Mouse (Mus musculus) gastrocnemius, postnatal 10 days (tissue): Measurements from ENCODE around the gene Ntn3. TPM values are rescaled to one million over a fixed set of nuclear protein-coding genes. Genes with fewer than 3 reads are reported as not detected.

ENCODE experiments used
- DNase-seq: peaks from one replicate; pipeline ENCODE4 v3.0.0; 2021; ENCODE audit warnings: mixed read lengths
- long read RNA-seq, 2 experiments: library from polyadenylated mRNA; stranded (forward); transcript quantifications; one replicate each; pipeline ENCODE4 v2.0.0; 2021
- total RNA-seq, 2 experiments: library from RNA; stranded (reverse); gene quantifications; 2 replicates each; pipeline ENCODE4 v1.2.3; 2021

Gene Ntn3
- total RNA-seq = 1 to 10 TPM; 1.6 to 2.5 TPM
- long read RNA-seq, experiment 1, full-length matches to known transcripts = 3 of 4 reads
- long read RNA-seq, experiment 1, partial matches to known transcripts = 1 of 4 reads
- long read RNA-seq, experiment 1, other reads (novel, unspliced or antisense) = 0 of 4 reads
- long read RNA-seq, experiment 2, full-length matches to known transcripts = 3 of 3 reads
- long read RNA-seq, experiment 2, partial matches to known transcripts = 0 of 3 reads
- long read RNA-seq, experiment 2, other reads (novel, unspliced or antisense) = 0 of 3 reads

DNA sequence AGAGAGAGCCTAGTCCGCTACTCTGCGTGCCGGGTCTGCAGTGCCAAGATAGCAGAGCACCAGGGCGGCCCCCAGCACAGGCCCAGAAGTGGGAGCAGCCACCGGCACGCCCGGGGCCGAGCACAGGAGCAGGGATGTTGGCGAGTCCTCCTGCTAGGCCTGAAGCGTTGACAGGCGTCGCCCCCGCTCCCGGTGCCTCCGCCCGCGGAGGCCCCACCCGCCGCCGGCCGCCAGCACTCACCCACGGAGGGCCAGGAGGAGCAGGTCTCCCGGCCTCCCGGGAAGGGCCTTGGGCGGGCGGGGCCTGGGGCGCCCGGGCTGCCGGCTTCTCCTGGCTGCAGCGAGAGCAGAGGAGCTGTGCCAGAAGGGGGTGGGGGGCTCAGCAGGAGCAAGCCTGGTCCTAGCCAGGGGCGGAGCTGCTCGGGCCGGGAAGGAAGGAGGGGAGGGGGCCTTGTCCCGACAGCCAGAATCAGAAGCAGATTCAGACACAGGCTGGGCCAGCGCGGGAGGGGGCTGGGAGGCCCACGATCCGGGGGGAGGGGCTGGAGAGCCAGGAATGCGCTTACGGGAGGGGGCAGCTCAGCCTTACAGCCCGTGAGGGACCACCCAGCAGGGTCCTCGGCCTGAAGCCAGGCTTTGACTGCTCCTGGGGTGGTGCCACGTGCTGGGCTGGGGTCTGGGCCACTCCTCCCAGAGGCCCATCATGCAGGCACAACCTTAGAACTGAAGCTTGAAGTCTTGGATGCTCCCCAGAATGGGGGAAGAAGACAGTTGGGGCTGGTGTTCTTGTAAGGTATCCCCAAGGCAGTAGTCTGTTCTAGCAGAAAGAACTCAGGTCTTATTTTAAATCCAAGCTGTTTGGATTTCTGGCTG is at the start of gene Ntn3:
Gene Ntn3 (minus strand): TSS at position 489 of the 873 bp plus-strand sequence.
- peak; percentile 51 for DNase-seq

DNA sequence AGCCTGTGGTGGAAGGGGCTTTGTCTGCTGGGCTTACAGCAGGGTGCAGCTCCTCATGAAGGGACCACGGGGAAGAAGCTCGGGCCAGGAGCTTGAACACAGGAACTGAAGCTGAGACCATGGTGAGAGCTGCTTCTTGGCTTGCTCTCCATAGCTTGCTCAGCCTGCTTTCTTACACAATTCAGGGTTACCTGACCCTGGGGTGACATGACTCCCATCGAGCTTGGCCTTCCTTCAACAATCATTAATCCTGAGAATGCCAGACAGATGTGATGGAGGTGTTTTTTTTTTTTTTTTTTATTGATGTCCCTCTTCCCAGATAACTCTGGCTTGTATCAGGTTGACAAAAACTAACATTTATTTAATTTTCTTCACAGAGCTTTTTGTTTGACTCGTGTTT is 49.6 kb upstream of the Ntn3 start:
- DNase-seq = no peak

DNA sequence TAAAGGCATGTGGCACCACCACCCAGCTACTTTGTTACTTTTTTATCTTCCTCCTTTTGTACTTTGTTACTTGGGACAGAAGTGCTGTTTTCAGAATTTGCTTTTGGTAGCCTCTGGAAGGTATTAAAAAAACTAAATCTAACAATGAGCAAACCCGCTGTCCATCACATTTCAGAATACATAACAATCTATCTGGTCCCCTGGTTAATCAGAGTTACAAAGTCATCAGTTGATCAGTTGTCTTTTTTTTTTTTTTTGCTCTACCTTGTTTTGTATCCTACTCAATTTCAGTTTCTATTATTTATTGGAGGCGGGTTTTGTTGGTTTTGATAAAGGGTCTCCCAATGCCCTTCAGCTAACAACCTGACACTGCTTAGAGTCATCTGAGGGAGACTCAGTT is 43.0 kb upstream of the Ntn3 start:
- DNase-seq = no peak

DNA sequence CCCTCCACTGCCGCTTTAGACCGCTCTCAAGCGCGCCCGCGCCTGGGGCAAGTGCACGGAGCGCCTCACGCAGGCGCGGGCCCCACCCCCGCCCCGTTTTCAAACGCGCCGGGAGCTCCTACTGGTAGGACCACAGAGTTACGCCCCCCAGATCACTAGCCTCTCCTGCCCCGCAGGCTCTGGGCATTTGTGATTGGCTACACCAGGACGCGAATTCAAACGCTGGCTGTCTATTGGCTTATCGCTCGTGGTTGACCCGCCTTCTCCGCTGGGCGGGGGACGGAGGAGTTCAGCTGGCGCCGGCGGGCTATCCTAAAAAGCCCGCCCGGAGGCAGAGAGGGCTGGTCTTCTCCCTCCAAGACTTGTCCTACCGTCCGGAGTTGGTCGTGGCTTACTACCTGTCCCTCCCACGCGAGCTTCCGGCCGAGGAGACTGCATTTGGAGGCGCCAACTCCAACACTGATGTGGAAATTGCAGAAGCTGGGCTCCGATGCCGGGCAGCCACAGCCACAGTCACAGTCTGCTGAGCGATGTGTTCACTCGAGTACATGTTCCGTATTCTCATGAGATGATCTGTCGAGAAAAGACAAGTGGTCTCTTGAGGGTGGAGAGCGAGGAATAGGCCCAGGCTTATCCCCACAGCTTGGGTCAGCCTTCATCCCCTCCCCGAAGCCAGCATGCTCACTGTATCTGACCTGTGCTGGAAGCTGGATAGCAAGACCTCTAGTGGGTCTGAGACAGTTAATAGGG is 42.2 kb upstream of the Ntn3 start, which contains the start of gene Ccnf:
Gene Ccnf (minus strand): TSS at position 165 of the 750 bp plus-strand sequence.
- DNase-seq = peak; percentile 89

DNA sequence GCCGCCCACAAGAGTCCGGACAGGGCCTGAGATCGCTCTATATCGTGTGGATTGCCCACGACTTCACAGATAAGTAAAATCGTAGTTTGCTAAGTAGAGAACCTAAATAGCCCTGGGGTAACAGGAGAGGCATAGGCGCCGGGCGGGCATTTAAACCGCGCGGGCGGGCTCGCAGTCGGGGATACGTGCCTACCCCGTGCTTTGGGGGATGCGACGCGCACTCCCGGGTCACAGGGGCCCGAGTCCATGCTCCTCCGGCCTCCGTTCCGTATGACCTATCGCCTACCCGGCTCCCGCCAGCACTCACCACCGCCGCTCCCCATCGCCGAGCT is 41.6 kb upstream of the Ntn3 start:
- DNase-seq = no peak

DNA sequence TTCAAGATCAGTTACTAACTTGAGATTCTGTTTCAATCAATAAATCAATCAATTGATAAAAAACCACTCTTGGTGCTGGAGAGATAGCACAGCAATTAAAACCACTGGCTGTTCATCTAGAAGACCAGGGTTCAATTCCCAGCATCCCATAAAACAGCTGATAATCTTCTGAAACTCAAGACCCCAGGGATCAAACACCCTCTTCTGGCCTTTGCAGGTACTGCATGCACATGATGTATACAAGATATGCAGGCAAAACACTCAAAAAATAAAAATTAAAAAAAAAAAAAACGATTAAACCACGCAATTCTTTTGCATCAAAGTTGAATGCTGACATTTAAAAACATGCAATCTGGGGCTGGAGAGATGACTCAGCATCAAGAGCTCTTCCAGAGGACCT is 39.3 kb upstream of the Ntn3 start:
- no peak for DNase-seq

DNA sequence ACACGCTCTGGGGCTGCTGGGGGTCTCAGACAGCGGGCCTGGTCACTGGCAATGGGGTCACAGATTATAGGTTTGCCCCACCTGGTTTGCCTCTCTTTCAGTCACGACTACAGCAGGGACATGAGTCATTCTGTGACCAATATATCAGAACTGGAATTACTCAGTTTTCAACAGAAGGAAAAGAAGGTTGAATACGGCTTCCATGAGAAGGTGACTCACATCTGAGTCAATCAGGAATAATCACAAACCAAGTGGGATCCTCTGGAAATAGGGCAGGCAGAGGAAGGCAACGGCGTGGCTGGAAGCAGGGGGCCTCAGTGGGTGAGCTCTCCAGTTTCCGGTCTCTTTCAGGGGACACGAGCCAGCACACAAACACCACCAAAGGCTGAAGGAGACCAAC is 34.7 kb upstream of the Ntn3 start:
- DNase-seq = no peak

DNA sequence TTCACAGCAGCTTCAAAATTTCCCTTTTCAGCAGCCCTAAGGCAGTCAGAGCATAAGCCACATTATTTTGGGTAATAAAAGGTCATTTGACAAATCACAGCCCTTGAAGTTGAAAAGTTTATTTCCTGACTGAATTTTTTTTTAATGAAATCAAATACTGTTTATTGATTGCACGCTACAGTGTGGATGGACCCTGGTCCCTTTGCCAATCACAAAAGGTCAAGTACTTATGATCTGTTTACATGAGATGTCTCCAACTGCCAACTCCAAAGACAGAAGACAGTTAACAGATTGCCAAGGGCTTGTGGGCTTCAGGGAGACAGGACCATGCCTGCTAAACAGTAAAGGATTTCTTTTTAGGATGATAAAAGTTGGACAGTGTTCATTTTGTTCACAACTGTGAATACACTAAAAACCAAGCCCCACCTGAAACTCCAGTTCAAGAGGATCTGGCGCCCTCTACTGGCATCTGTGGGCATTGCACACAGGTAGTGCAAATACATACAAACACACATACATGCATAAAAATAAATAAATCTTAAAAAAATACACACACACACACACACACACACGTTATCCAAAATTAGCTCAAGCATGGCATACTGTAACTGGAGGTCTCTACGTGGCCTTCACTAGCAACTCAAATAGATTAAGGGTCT is 34.1 kb upstream of the Ntn3 start:
- DNase-seq = peak; percentile 53

DNA sequence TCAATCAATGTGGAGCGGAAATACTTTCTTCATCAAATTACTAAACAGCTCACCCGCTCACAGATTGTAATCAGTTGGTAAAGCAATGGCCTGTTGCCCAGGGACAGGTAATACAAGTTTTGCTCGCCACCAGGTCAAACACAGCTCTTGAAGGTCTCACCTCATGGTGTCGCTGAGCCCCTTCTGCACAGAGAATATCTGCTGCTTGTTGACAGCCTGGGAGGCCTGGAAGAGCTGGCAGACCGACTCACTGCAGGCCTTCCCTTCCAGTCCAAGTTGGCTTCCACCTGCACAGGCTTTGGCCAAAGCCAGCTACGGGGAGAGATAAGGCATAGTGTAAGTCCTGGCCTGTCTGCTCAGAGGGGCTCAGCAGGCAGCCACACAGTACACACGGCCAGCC is 27.6 kb upstream of the Ntn3 start:
- DNase-seq = no peak

DNA sequence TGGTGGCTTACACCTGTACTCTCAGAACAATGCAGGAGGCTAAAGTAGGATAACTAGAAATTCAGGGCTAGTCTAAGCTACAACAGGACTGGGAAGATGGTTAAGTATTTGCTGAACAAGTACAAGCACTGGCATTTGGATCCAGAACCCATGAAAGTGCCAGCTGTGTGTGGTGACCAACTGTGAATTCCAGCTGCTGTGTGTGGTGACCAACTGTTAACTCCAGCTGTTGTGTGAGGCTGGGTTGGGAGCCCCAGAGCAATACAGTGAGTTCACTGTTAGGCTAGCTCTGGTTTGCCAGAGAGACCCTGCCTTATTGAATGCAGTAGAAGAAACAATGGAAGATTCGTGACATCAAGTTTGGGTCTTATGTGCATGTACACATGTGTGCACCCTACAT is 27.1 kb upstream of the Ntn3 start:
- no peak for DNase-seq

DNA sequence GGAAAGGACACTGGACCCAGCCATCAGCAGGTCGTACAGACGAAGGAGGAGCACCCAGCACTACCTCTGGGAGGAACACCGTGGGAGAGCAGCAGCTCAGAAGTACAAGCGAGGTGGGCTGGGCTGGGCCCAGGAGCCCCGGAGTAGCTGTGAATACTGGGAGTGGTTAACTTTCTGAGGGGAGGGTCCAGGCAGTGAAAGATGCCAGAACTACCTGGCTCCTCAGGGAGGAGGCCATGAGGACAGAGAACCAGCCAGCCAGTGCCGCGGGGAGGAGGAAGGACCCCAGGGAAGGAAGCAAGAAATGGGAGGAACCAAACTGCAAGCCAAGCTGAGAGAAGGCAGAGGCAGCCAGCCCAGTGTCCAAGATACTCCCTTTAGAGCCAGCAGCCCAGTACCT is 18.6 kb upstream of the Ntn3 start:
- no peak for DNase-seq

DNA sequence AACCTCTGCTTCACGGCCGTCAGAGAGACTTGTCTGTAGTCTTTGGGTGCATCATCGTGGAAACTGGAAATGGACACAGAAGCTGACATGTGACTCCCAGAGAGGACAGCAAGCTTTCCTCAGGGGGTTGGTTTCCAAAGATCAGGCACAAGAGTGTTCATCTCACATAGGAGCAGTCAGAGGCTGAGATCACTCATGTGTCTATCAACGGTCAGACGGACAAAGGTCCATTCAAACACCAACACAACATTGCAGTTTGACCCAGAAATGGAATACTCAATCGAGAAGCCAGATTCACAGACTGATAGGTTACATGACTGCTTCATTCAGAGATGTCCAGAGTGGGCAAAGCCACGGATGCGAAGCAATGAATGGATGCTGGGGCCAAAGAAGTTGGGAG is 17.4 kb upstream of the Ntn3 start:
- DNase-seq = no peak

DNA sequence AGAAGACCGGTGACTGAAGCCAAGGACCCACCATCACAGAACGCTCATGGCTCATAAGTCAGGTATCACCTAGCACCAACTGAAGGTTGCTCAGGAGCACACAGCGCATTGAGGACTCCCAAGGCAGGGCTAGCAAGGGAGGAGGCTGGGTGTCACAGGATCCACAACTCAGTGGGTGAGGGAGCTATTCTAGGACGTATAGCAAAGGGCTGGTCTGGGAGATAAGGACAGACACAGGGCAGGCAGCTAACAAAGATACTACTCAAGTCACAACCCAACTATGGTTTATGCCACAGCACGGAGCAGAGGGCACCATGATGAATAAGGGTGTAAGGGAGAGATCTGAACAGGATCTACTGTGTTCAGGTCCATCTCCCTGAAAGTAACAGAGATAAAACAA is 16.5 kb upstream of the Ntn3 start:
- DNase-seq = no peak

DNA sequence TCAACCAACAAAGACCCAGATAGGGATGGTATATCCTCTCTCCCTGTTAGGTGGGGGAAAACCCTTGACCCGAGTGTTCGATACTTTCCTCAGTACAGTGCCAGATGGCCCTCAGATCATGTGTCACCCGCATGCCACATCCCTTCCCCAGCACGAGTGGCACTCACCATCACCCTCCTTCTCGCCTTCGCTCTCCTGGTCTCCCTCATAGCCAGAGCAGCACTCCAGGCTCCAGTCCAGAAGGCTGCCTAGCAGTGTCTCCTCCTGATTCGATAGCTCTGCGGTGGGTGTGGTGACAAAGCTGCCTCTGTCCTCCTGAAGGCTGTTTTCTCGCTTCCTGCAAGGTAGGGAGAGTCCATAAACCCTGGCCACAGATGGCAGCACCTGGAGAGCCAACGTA is 15.4 kb upstream of the Ntn3 start:
- no peak for DNase-seq

DNA sequence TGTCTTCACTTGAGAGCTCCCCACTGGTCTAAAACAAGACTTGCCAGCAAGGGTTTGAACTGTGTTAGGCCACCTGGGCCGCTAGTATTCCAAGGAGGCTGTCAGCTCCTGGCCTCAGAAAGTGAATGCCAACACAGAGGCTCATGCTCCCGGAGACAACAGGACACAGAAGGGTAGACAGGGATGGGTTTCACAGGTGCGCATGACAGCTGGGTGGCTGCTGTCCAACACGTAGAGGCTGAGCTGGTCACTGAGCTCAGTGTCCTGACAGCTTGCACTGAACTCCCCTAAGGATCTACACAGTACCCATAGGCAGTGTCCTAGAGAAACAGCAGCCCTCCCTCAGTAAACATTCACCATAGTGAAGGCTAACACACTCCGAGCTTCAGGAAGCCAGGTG is 14.2 kb upstream of the Ntn3 start:
- no peak for DNase-seq

DNA sequence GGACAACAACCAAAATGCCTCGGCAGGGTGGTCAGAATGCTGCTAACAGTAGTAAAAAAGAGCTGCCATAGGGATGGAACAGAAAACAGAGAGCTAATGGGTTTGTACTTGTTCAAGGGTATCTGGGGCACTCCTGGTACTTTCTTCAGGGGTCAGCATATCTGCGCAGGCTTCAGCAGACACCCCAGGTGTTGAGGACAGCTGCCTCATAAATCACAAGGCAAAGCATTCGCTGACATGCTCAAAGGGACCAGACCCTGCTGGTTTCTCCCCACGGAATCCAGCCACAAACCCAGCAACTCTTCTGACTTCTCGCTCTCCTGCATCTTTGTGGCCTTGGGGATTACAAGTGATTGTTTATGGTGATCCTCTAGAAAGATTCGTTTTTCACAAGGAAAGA is 13.3 kb upstream of the Ntn3 start:
- DNase-seq = no peak

DNA sequence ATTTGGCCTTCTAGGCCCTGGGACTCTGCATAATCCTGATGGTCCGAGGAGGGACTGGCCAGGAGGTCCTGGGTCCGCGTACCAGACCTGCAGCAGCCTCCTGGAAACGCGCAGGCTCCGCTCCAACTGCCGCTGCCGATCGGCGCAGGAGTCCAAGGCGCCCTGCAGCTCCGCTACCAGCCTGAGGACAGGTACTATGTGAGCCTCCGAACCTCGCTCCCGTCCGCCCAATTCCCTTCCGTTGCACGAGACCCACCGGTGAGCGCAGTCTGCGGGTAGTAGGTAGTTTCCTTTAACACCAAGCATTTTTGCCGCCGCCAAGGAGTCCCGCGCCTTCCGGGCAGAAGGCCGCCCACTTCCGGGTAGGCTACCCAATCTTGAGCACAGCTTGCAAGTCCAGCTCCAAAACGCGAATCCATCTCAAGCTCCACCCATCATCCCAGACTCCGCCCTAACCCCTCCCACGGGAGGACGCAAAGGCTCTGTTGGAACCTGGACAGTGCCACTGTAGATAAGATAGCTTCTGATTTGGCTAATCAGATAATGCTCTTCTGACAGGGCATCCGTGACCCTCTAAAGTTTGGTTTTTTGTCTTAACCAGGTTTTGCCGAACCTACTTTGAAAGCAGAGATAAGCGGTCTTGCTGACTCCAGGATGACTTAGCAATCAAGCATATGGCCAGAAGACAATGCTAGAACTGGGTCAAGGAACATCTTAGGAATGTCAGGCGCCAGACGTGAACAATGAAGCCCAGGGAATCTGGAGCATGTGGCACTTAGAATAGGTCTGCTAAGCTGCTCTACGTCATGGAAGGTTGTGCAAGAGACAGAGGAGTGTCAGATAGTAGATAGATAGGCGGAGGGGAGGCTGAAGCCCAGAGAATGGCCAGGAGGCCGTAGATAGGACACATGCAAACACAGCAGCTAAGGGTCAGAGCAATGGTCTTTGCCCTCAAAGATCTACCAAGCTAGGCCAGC is 11.4 kb upstream of the Ntn3 start, which contains the start of gene Tedc2:
Gene Tedc2 (minus strand): TSS at position 417 of the 977 bp plus-strand sequence.
- peak; percentile 87 for DNase-seq

DNA sequence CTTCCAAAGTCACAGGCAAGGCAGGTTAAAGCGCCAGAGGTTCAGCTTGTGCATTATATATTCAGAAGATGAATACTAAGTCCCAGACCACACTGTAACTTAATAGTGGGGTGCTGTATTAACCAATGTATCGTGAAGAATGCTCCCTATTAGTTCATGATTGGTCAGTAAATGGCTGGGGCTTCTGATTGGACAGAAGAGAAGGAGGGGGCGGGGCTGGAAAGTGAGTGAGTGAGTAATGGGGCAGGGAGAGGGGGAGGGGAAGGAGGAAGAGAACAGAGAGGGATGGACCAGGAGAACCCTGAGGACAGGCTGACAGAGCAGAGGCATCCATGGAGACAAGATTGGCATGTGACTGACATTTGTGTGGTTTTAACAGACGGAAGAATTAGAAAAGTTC is 7.5 kb upstream of the Ntn3 start:
- DNase-seq = no peak

DNA sequence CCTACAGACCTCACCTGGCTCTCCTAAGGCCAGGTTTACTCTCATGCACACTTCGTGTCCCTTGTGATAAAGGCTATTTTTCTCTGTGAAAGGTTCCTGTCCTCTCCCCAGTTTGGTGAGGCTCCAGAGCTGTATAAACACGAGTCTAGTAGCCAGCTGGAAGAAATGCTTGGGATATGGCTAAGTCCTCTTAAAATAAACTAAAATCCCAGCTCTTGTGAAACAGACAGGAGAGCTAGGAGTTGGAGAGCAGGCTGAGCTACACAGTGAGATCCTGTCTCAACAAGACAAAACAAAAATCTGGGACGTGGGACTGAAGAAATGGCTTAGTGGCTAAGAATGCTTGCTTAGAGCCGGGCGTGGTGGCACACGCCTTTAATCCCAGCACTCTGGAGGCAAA is 3.9 kb upstream of the Ntn3 start:
- no peak for DNase-seq

DNA sequence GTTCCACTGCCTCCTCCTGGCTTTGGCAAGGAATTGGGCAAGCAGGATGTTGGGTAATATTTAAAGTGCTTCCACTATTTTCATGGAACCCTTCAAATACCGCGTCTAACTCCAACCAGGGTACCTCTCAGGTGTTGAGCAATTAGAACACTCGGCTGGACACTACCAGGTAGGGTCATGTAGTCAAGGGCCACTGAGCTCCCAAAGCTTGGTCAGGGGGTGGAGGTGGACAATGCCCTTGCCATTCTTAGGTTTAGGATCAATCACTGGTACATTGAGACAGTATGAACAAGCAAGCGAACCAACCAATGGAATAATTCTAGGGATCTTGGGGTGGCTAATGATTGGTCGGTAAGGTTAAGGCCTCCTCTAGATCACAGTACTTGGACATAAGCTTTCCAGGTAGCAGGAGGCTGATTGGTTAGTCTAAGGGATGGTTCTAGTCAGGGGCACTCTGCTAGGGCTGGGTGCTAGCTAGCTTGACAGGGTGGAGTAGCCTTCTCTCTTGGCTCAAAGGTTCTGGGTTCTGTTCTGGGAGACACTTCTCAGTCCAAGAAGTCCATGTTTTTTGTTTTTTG is 3.2 kb upstream of the Ntn3 start:
- DNase-seq = no peak
